Mouse (Mus musculus) intestine, embryonic 16.5 days (tissue): ENCODE data around the gene Syt3. TPM values are rescaled to one million over a fixed set of nuclear protein-coding genes. Genes with fewer than 3 reads are reported as not detected.

Source experiments
- ATAC-seq: fragments of 200-750 bp; cut with Nextera tagmentation; 2 replicates; pipeline ENCODE4 v1.8.0; 2017; ENCODE audit warnings: moderate TSS enrichment, moderate library complexity
- H3K27ac ChIP-seq: fragments of 300-500 bp; sonication (generic); 2 replicates; pipeline ENCODE4 v1.5.1; 2014; ENCODE audit warnings: mild to moderate bottlenecking, low read length
- H3K27me3 ChIP-seq: fragments of 300-500 bp; sonication (generic); replicated peaks from 2 replicates; pipeline ENCODE4 v1.6.1; 2014; ENCODE audit warnings: low read length, control low read depth, mixed read lengths; ENCODE audit not compliant: control insufficient read depth, insufficient read depth
- H3K36me3 ChIP-seq: fragments of 300-500 bp; sonication (generic); 2 replicates; pipeline ENCODE4 v1.6.1; 2014; ENCODE audit warnings: low read length, control low read depth; ENCODE audit not compliant: control insufficient read depth, insufficient read depth
- H3K4me1 ChIP-seq: fragments of 300-500 bp; sonication (generic); 2 replicates; pipeline ENCODE4 v1.6.1; 2014; ENCODE audit warnings: low read length, control low read depth, mixed read lengths; ENCODE audit not compliant: control insufficient read depth, insufficient read depth
- H3K4me2 ChIP-seq: fragments of 300-500 bp; sonication (generic); 2 replicates; pipeline ENCODE4 v1.6.1; 2014; ENCODE audit warnings: low read depth, low read length, control low read depth
- H3K4me3 ChIP-seq: fragments of 300-500 bp; sonication (generic); 2 replicates; pipeline ENCODE4 v1.5.1; 2014; ENCODE audit warnings: mild to moderate bottlenecking, low read length
- H3K9ac ChIP-seq: fragments of 300-500 bp; sonication (generic); 2 replicates; pipeline ENCODE4 v1.6.1; 2014; ENCODE audit warnings: low read depth, low read length
- H3K9me3 ChIP-seq: fragments of 300-500 bp; sonication (generic); 2 replicates; pipeline ENCODE4 v1.6.1; 2016; ENCODE audit warnings: low read length, control low read depth; ENCODE audit not compliant: control insufficient read depth
- WGBS: fragments of 180-500 bp; shearing (Covaris S2); extraction: QIAGEN DNeasy Blood & Tissue Kit; methylation state at CpG from one replicate; pipeline ENCODE4 v1.1.7; 2014; 5-methylcytosine and 5-hydroxymethylcytosine counted together
- polyA plus RNA-seq: library from polyadenylated mRNA; unstranded; fragments of >200 nt; fragmentation: Nextera tagmentation; extraction: Ambion mirVana; gene quantifications from 2 replicates; pipeline ENCODE4 v1.2.1, GENCODE M21; 2015

Gene Syt3
- polyA plus RNA-seq, 1 experiment from 2014 or later, result 1.2 TPM

DNA sequence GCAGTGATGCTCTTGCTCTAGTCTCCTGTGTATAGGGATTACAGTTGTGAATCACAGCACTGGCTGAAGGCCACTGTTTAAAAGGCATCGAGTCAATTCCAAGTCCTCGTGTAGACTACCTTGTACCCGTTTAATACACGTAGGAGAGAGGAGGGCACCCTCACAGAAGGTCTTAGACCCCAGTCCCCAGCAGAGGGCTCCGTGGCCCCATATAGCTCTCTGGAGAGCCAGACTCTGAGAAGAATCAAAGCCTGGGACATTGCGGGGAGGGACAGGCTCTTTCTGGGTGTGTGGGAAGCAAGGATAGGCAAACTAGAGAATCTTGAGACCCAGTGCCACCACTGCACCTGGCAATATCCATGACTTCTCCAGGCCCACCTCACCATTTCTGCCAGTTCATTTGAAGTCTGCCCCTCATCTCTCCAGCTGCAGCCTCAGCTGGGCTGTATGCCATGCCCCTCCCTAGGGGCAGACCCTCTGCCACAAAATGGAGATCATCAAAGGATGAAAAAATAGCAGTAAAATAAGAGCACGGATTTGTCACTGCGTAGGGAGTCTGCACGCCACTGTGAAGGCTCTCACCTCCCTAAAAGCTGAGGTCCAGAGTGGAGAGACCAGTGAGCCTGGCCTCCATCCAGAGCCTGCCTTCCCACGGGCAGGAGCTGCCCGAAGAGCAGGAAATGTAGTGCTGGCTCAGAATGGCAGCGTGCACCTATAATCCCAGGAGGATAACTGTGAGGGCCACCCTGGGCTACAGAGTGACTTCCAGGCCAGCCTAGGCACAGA lies 62.4 kb downstream of the Syt3 start:
- H3K4me3 ChIP-seq, result no peak overlapping the region
- WGBS, result 39% methylated on average over 12 of the region's 12 CpGs
- H3K9me3 ChIP-seq, result no peaks in the 10 kb centered on the region
- H3K27ac ChIP-seq, result no peak overlapping the region
- no peaks in the 10 kb centered on the region for H3K4me1 ChIP-seq
- H3K36me3 ChIP-seq, result no peaks in the 10 kb centered on the region
- H3K9ac ChIP-seq, result no peak overlapping the region
- H3K4me2 ChIP-seq, result no peak overlapping the region
- no peak for ATAC-seq
- peaks cover 51% of the 10 kb centered on the region for H3K27me3 ChIP-seq

Other genes starting within 250 kb of the Syt3 start
- 0.20 TPM in 1 of 2 replicates, not detected in the other for gene Klk1b16, start 247.3 kb upstream of the Syt3 start, polyA plus RNA-seq
- gene Klk1b24, start 195.9 kb upstream of the Syt3 start, polyA plus RNA-seq, result not detected in 2 replicates
- gene Klk1b3, start 185.9 kb upstream of the Syt3 start, polyA plus RNA-seq, result 0.21 and 0.55 TPM in 2 replicates
- 0.16 and 0.37 TPM in 2 replicates for gene Klk1b4, start 176.7 kb upstream of the Syt3 start, polyA plus RNA-seq
- gene Klk1b5, start 168.2 kb upstream of the Syt3 start, polyA plus RNA-seq, result 0.10 and 0.16 TPM in 2 replicates
- gene Klk1, start 158.7 kb upstream of the Syt3 start, polyA plus RNA-seq, result 44.2 and 51.8 TPM in 2 replicates
- gene Gm36864, start 147.9 kb upstream of the Syt3 start, polyA plus RNA-seq, result 0.09 TPM in 1 of 2 replicates, not detected in the other
- gene 1700028J19Rik, start 137.4 kb upstream of the Syt3 start, polyA plus RNA-seq, result 1.4 and 1.6 TPM in 2 replicates
- gene 2410002F23Rik, start 137.4 kb upstream of the Syt3 start, polyA plus RNA-seq, result 101 and 114 TPM in 2 replicates
- gene Acp4, start 126.7 kb upstream of the Syt3 start, polyA plus RNA-seq, result not detected in 2 replicates
- gene Gm15517, start 122.7 kb upstream of the Syt3 start, polyA plus RNA-seq, result not detected in 2 replicates
- gene Clec11a, start 77.2 kb upstream of the Syt3 start, polyA plus RNA-seq, result 6.7 and 7.1 TPM in 2 replicates
- 1.2 and 1.5 TPM in 2 replicates for gene Shank1, start 73.8 kb upstream of the Syt3 start, polyA plus RNA-seq
- gene 1700008O03Rik, start 1.7 kb downstream of the Syt3 start, polyA plus RNA-seq, result 0.66 and 0.88 TPM in 2 replicates
- gene Lrrc4b, start 44.9 kb downstream of the Syt3 start, polyA plus RNA-seq, result 0.31 and 0.43 TPM in 2 replicates
- 2.3 and 2.4 TPM in 2 replicates for gene Aspdh, start 81.3 kb downstream of the Syt3 start, polyA plus RNA-seq
- 83.5 and 86.3 TPM in 2 replicates for gene Josd2, start 83.9 kb downstream of the Syt3 start, polyA plus RNA-seq
- 77.2 and 87.0 TPM in 2 replicates for gene Emc10, start 112.4 kb downstream of the Syt3 start, polyA plus RNA-seq
- 5.9 and 6.2 TPM in 2 replicates for gene Fam71e1, start 112.5 kb downstream of the Syt3 start, polyA plus RNA-seq
- 0.38 and 0.45 TPM in 2 replicates for gene Mybpc2, start 140.6 kb downstream of the Syt3 start, polyA plus RNA-seq
- 0.39 and 0.48 TPM in 2 replicates for gene Spib, start 148.0 kb downstream of the Syt3 start, polyA plus RNA-seq
- gene Pold1, start 164.7 kb downstream of the Syt3 start, polyA plus RNA-seq, result 68.5 and 76.4 TPM in 2 replicates
- gene Nr1h2, start 169.8 kb downstream of the Syt3 start, polyA plus RNA-seq, result 79.3 and 83.3 TPM in 2 replicates
- 3.4 and 3.9 TPM in 2 replicates for gene Napsa, start 188.3 kb downstream of the Syt3 start, polyA plus RNA-seq
- 0.20 and 0.22 TPM in 2 replicates for gene Kcnc3, start 206.6 kb downstream of the Syt3 start, polyA plus RNA-seq